ENCODE assay signal across 9 mouse cellular contexts in genomic region chr3:38227596-38227995, GRCm38 (mm10).
DNase-seq lines count a peak whose midpoint lies in the region; ATAC-seq and TF ChIP-seq lines count a peak whose summit lies in the region.
"Had no signal": no experiment of that assay in that cellular context is flagged by ENCODE, and none has a peak within 500 bp of the region (broad histone marks: within the 10 kb centered on the region; RNA-seq: fewer than 3 reads in every experiment).

No protein-coding gene starts in this region.

- no peaks in the 10 kb centered on the region for H3K4me1 ChIP-seq in intestine, postnatal 0 days (replicated peaks; ENCODE audit: control insufficient read depth, insufficient read depth, low read length)
- H3K4me1 ChIP-seq in intestine, embryonic 16.5 days (ENCODE audit: control insufficient read depth, insufficient read depth, low read length), result peaks cover 4% of the 10 kb centered on the region
- H3K4me1 ChIP-seq in G1E (ENCODE audit: insufficient read depth, low read depth, low read length), result peaks cover 3% of the 10 kb centered on the region; the same call in 1 of the 2 replicates

- H3K9me3 ChIP-seq in intestine, postnatal 0 days (ENCODE audit: control insufficient read depth), result no peaks in the 10 kb centered on the region
- H3K9me3 ChIP-seq in intestine, embryonic 16.5 days (ENCODE audit: control insufficient read depth, low read length), result no peaks in the 10 kb centered on the region
- no peaks in the 10 kb centered on the region for H3K9me3 ChIP-seq in G1E (replicated peaks)

- H3K4me2 ChIP-seq in intestine, postnatal 0 days (replicated peaks; ENCODE audit: low read depth), result no peak overlapping the region
- no peak overlapping the region for H3K4me2 ChIP-seq in intestine, embryonic 16.5 days (ENCODE audit: low read depth, low read length)

- TF ChIP-seq CTCF in intestine, postnatal 0 days (IDR thresholded peaks at IDR 0.05; ENCODE audit: low read depth), result peak; percentile 86
- TF ChIP-seq CTCF in G1E (IDR thresholded peaks at IDR 0.05; ENCODE audit: low read depth, low read length), result 0 out of 2 replicates have a peak, but pooled peaks have one; percentile 45

- WGBS in intestine, postnatal 0 days, result 22% methylated on average over 6 of the region's 6 CpGs
- 29% methylated on average over 6 of the region's 6 CpGs for WGBS in intestine, embryonic 16.5 days

- H3K27me3 ChIP-seq in intestine, postnatal 0 days (replicated peaks; ENCODE audit: control insufficient read depth, insufficient read depth, low read length), result no peaks in the 10 kb centered on the region
- H3K27me3 ChIP-seq in intestine, embryonic 16.5 days (replicated peaks; ENCODE audit: control insufficient read depth, insufficient read depth, low read length), result no peaks in the 10 kb centered on the region
- H3K27me3 ChIP-seq in G1E (ENCODE audit: insufficient read depth, low read length), result peaks cover 15% of the 10 kb centered on the region

- no peak overlapping the region for H3K9ac ChIP-seq in intestine, postnatal 0 days (ENCODE audit: low read depth, low read length)
- no peak overlapping the region for H3K9ac ChIP-seq in intestine, embryonic 16.5 days (ENCODE audit: low read depth, low read length)

- no peak for ATAC-seq in intestine, postnatal 0 days
- no peak for ATAC-seq in intestine, embryonic 16.5 days
- ATAC-seq in G1E (ENCODE audit: extremely low read depth, insufficient number of reproducible peaks, low FRiP score, poor library complexity, severe bottlenecking), result no peak

- intact Hi-C loops in heart, postnatal 10 days (cut with DNase I), result loop anchor here (1.0 to 2.0 kb wide), 2 partner anchors 255 to 622 kb away; no protein-coding TSS in a partner anchor
- intact Hi-C loops in left cerebral cortex, postnatal 25 days (cut with DNase I), result loop anchor here (2.0 kb wide), 1 partner anchor 621 kb away; no protein-coding TSS in a partner anchor

- no peaks in the 10 kb centered on the region for H3K36me3 ChIP-seq in intestine, postnatal 0 days (ENCODE audit: control insufficient read depth, insufficient read depth)
- no peaks in the 10 kb centered on the region for H3K36me3 ChIP-seq in intestine, embryonic 16.5 days (ENCODE audit: control insufficient read depth, insufficient read depth, low read length)
- no peaks in the 10 kb centered on the region for H3K36me3 ChIP-seq in G1E (replicated peaks)

- H3K4me3 ChIP-seq in intestine, postnatal 0 days (ENCODE audit: low read depth, low read length), result no peak overlapping the region
- no peak overlapping the region for H3K4me3 ChIP-seq in intestine, embryonic 16.5 days (ENCODE audit: low read length)
- no peak overlapping the region for H3K4me3 ChIP-seq in G1E (ENCODE audit: low read depth, low read length)
- H3K4me3 ChIP-seq: erythroblast, embryonic 14.5 days had no signal

- no peak overlapping the region for H3K27ac ChIP-seq in intestine, postnatal 0 days (ENCODE audit: low read depth, low read length)
- no peak overlapping the region for H3K27ac ChIP-seq in intestine, embryonic 16.5 days (ENCODE audit: low read length)

- peak; percentile 22 for DNase-seq in G1E (ENCODE audit: low spot score)
- peak; percentile 52 for DNase-seq in cerebellum, adult 8-10 months
- DNase-seq in heart, postnatal 10 days, result peak; percentile 78 to 85
- peak; percentile 66 to 74 for DNase-seq in left cerebral cortex, postnatal 25 days (ENCODE audit: low spot score in 2 of 2)
- DNase-seq in right cerebral cortex, adult 18-20 months, result peak; percentile 46
- peak; percentile 63 for DNase-seq in urinary bladder, postnatal 25 days (ENCODE audit: low spot score)

Comparison
In these comparisons a context has a peak if more than half of its experiments do, and no peak if none do; other contexts are left out.
1. DNase-seq: peak in every context shown above with its lines; median percentile 82 in heart, postnatal 10 days; 70 in left cerebral cortex, postnatal 25 days; 63 in urinary bladder, postnatal 25 days; 52 in cerebellum, adult 8-10 months; 46 in right cerebral cortex, adult 18-20 months; 22 in G1E.